Mouse (Mus musculus) megakaryocyte, embryonic 14.5 days (primary cell): ENCODE measurements around the gene Lnx2. TPM values are rescaled to one million over a fixed set of nuclear protein-coding genes. Genes with fewer than 3 reads are reported as not detected.

Source experiments
- H3K27me3 ChIP-seq: replicated peaks from 2 replicates; pipeline ENCODE3; 2012; ENCODE audit warnings: inconsistent platforms
- H3K36me3 ChIP-seq: replicated peaks from 2 replicates; pipeline ENCODE3; 2012; ENCODE audit warnings: low read length, inconsistent platforms, mixed read lengths
- H3K4me1 ChIP-seq: 2 replicates; pipeline ENCODE4 v1.6.1; 2012; ENCODE audit warnings: inconsistent platforms
- H3K4me3 ChIP-seq: replicated peaks from 2 replicates; pipeline ENCODE3; 2012; ENCODE audit warnings: moderate library complexity, mild to moderate bottlenecking, inconsistent platforms
- H3K9me3 ChIP-seq: 2 replicates; pipeline ENCODE4 v1.6.1; 2012; ENCODE audit warnings: inconsistent platforms
- FLI1 ChIP-seq: IDR thresholded peaks from 2 replicates; pipeline ENCODE4 v1.6.1; 2012; ENCODE audit warnings: low read length, inconsistent platforms, mixed read lengths
- GATA1 ChIP-seq: IDR thresholded peaks from 3 replicates; pipeline ENCODE4 v1.6.1; 2012; ENCODE audit warnings: mixed read lengths, low read length, inconsistent platforms, borderline replicate concordance
- polyA plus RNA-seq: library from polyadenylated mRNA; stranded (reverse); fragments of >175 nt; gene quantifications from 2 replicates; pipeline ENCODE4 v1.2.3, GENCODE M21; 2012; ENCODE audit warnings: low replicate concordance; ENCODE audit not compliant: insufficient read depth

Gene Lnx2
- polyA plus RNA-seq, 1 experiment, result 4.1 TPM

DNA sequence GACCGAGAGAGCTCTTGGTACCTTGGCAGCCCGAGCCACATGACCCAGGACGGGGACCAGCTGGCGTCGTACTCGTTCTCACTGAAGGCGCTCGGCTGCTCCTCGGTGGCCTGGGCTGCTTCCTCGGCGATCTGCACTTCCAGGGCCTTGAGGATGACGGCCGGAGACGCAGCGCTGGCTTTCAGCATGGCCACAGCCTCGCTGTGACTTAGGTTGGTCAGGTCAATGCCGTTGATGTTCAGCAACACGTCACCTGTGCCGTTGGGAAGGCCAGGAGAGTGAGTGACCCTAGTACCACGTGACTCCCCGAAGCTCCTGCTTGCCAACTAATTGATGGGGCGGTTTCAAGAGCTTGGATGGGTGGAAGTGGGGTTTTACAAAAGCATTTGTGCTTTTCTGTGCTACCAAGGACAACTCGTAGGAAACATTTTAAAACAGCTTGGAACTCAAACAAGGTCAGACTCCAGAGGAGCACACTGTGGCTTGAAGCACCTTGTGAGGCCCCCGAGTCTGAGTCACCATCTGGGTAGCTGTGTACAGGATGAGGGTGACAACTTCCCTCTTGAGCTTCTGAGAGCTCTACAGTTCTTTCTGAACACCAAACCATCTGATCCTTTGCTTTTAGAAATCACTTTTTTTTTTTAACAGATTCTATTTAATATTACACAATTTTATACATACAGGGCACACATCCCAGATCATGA, 51.9 kb downstream of the Lnx2 start:
- Histone ChIP-seq H3K4me1 (peaks cover 6% of the 10 kb centered on the region), H3K36me3 (peaks cover 93% of the 10 kb centered on the region), H3K27me3 (no peaks in the 10 kb centered on the region)

GRCm38 (mm10) chr5:147023245-147023970, 53.0 kb downstream of the Lnx2 start:
- Histone ChIP-seq H3K4me1 (peaks cover 6% of the 10 kb centered on the region), H3K27me3 (no peaks in the 10 kb centered on the region), H3K36me3 (peaks cover 93% of the 10 kb centered on the region), H3K4me3 (no peak overlapping the region), H3K9me3 (no peaks in the 10 kb centered on the region)
- TF ChIP-seq FLI1 (no peak), GATA1 (no peak)

More for the DNA sequence above, 51.9 kb downstream of the Lnx2 start:
- Histone ChIP-seq H3K4me3 (no peak overlapping the region), H3K9me3 (no peaks in the 10 kb centered on the region)
- no peak for TF ChIP-seq GATA1
- no peak for TF ChIP-seq FLI1

GRCm38 (mm10) chr5:147021546-147022265, 54.7 kb downstream of the Lnx2 start:
- peaks cover 6% of the 10 kb centered on the region for H3K4me1 ChIP-seq
- no peaks in the 10 kb centered on the region for H3K27me3 ChIP-seq
- H3K4me3 ChIP-seq, result no peak overlapping the region
- peaks cover 93% of the 10 kb centered on the region for H3K36me3 ChIP-seq
- no peak for TF ChIP-seq GATA1
- TF ChIP-seq FLI1, result no peak
- no peaks in the 10 kb centered on the region for H3K9me3 ChIP-seq

- TF ChIP-seq GATA1 (no peak), FLI1 (no peak)
- Histone ChIP-seq H3K36me3 (peaks cover 89% of the 10 kb centered on the region), H3K27me3 (no peaks in the 10 kb centered on the region), H3K4me1 (peaks cover 10% of the 10 kb centered on the region), H3K9me3 (no peaks in the 10 kb centered on the region), H3K4me3 (no peak overlapping the region)
Measured at GRCm38 (mm10) chr5:147020579-147020978, 55.8 kb downstream of the Lnx2 start.

- Histone ChIP-seq H3K9me3 (no peaks in the 10 kb centered on the region), H3K36me3 (peaks cover 71% of the 10 kb centered on the region), H3K27me3 (no peaks in the 10 kb centered on the region), H3K4me1 (peaks cover 14% of the 10 kb centered on the region), H3K4me3 (no peak overlapping the region)
- TF ChIP-seq GATA1 (no peak), FLI1 (no peak)
Measured at GRCm38 (mm10) chr5:147018761-147019160, 57.6 kb downstream of the Lnx2 start.

DNA sequence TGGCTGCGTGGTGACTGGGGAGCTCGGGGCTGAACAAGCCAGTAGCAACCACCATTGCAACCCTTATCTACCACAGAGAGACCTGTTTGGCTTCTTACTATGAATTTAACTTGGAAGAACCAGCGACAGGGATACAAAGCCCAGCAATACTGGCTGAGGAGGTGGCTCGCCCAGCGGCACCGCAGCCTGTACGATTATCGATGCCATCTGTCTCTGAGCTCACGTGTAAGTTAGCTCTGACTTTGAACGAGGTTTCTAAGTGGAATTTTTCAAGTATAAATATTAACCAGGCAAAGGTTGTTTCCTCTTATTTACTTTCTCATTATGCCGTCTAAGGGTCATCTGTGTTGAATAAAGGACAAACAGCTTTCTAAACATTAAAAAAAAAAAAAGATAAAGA, 58.9 kb downstream of the Lnx2 start:
- H3K9me3 ChIP-seq, result no peaks in the 10 kb centered on the region
- H3K36me3 ChIP-seq, result peaks cover 59% of the 10 kb centered on the region
- no peak for TF ChIP-seq GATA1
- TF ChIP-seq FLI1, result no peak
- no peak overlapping the region for H3K4me3 ChIP-seq
- H3K27me3 ChIP-seq, result peaks cover 1% of the 10 kb centered on the region
- H3K4me1 ChIP-seq, result peaks cover 21% of the 10 kb centered on the region

DNA sequence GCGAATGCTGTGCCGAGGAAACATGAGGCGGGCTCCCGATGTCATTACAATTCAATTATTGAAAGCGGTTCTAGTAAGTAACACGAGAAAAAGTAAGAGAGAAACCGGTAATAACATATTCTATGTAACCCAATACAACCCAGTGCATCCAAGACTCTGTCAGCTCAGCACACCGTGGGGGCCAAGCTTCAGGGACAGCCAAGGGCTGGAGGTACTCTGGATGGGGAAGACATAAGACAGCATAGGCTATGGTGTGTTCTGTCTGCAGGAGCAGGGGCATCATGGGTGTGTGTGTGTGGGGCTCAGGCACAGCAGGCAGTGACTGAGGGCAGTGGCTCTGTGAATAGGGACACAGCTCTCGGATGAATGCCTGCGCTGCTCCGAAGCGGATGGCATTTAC, 59.8 kb downstream of the Lnx2 start:
- Histone ChIP-seq H3K36me3 (peaks cover 52% of the 10 kb centered on the region), H3K27me3 (peaks cover 1% of the 10 kb centered on the region), H3K4me3 (no peak overlapping the region), H3K9me3 (no peaks in the 10 kb centered on the region), H3K4me1 (peaks cover 18% of the 10 kb centered on the region)
- no peak for TF ChIP-seq GATA1
- TF ChIP-seq FLI1, result no peak

- Histone ChIP-seq H3K9me3 (no peaks in the 10 kb centered on the region), H3K4me3 (peak overlapping the region; percentile 23), H3K4me1 (peaks cover 16% of the 10 kb centered on the region), H3K36me3 (peaks cover 41% of the 10 kb centered on the region), H3K27me3 (peaks cover 10% of the 10 kb centered on the region)
- TF ChIP-seq GATA1 (no peak), FLI1 (no peak)
Measured at GRCm38 (mm10) chr5:147015191-147015590, 61.2 kb downstream of the Lnx2 start.

GRCm38 (mm10) chr5:147013845-147014244, 62.5 kb downstream of the Lnx2 start:
- H3K36me3 ChIP-seq, result peaks cover 29% of the 10 kb centered on the region
- no peak for TF ChIP-seq GATA1
- no peak for TF ChIP-seq FLI1
- peaks cover 15% of the 10 kb centered on the region for H3K27me3 ChIP-seq
- peaks cover 16% of the 10 kb centered on the region for H3K4me1 ChIP-seq
- H3K9me3 ChIP-seq, result no peaks in the 10 kb centered on the region
- H3K4me3 ChIP-seq, result no peak overlapping the region

DNA sequence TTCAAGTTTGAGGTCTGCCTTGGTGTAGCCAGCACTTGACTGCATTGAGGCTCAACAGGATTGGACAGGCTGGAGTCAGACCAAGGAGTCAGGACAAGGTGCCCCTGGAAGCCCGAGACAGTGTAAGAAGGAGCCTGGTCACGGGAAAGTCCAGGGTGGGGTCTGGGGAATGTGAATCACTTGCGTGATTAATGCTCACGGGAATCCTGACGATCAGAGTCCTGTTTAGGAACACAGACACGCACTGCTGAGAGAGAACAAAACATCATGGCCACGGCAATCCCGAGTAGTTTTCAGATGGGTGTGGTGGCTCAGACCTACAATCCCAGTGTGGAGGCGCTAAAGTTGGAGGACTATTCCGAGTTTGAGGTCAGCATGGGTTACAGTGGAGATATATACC, 65.1 kb downstream of the Lnx2 start:
- no peak overlapping the region for H3K4me3 ChIP-seq
- TF ChIP-seq FLI1 (no peak), GATA1 (no peak)
- H3K27me3 ChIP-seq, result peaks cover 26% of the 10 kb centered on the region
- peaks cover 15% of the 10 kb centered on the region for H3K9me3 ChIP-seq
- peaks cover 14% of the 10 kb centered on the region for H3K4me1 ChIP-seq
- H3K36me3 ChIP-seq, result peaks cover 4% of the 10 kb centered on the region
